Mouse (Mus musculus): ENCODE results near the gene Nfatc2ip.

The Nfatc2ip gene

DNA sequence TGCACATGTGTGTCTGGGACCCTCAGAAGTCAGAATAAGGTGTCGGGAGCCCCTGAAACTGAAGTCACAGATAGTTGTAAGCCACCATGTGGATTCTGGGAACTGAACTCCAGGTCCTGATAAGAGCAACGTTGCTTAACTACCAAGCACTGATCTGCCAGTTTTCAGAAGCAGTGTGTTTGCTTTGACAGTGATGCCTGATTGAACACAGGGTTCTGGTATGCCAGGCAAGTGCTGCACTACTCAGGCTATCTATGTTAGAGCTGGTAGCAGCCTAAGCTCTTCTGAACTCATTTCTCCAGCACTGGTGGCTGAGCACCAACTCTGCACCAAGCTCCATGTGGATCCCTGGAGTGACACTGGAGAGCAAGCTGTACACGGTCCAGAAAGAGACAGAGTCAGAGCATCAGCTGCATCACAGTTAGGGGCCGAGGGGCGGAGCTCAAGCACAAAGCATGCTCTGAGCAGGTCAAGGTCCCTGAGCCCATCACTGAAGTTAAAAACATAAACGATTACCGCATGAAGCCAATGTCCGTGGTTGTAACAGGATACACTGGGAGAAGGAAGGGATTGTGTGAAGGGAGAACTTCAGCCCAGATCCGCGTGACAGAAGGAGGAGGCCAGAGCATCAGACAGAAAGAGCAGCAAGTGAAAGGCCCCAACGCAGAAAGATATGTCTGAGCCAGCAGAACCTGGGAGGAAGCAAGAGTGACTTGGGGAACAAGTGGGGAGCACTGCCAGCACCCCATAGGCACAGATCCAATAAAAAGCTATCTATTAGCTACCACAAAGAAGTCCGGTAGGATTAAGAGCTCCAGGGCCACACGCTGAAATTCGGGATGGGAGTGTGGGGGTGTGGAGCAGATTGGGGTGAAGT, 41.6 kb downstream of the Nfatc2ip start:
- no peak for DNase-seq

DNA sequence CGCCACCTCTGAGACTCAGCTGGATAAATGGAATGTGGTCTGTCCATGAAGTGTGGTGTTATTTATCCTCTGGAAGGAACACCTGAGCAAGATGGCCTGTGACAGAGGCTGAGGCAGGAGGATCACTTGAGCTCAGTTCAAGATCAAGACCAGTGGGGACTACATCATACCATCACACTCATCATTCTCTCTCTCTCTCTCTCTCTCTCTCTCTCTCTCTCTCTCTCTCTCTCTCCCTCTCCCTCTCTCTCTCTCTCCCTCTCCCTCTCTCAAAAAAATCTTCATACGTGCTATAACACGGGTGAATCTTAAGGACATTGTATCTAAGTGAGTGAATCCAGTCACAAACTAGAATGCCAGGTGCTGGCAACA, 42.6 kb downstream of the Nfatc2ip start:
- DNase-seq: no peak

DNA sequence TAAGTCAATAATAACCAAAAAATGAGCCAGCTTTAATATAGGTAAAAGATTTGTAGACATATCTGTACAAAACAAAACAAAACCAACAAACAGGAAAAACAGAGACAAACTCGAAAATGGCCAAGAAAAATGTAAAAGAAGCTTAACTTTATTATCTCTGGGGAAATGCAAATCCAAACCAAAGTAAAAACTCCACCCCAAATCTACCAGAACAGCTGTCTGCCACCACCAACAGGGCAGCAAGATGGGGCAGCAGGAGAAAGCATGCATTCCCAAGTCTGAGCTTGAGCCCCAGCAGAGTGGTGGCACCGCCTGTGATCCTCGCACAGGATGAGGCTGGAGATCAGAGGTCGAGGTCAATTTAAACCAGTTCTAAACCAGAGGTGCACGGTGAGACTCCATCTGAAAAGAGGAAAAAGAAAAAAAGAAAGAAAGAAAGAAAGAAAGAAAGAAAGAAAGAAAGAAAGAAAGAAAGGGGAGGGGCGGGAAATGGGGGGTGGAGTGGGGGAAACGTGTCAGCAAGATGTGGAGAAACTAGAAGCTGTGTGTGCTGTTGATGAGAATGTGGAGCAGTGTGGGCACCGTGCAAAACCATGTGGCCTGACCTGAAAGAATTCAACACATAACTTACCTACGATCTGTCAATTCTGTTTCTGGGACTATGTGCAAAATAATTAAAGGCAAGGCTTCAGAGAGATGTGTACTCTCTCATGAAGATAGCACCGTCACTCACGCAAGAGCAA, 43.1 kb downstream of the Nfatc2ip start:
- DNase-seq: no peak

DNA sequence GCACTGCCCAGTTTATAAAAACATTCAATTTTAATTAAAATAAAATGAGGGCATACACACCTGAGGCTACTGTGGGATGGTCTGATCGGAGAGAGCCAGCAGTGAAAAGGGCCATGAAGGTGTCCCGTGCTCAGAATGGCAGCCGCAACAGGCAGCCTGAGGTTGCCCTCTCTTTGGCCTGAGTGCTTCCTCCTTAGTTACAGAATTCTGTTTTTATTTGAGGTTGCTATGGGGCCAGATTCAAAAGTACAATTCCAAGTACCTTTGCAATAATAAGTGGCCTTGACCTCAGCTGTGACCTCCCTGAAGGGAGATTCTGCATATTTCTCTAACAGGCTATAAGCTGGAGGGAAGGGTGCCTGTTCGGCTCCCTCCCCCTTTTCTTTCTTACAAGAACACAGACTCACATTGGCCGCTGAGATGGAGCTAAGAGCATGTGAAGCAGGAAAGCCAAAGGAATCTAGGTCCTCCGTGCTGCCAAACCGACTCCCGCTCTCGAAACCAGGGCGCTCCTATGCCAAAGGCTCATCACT, 45.1 kb downstream of the Nfatc2ip start:
- DNase-seq: no peak

DNA sequence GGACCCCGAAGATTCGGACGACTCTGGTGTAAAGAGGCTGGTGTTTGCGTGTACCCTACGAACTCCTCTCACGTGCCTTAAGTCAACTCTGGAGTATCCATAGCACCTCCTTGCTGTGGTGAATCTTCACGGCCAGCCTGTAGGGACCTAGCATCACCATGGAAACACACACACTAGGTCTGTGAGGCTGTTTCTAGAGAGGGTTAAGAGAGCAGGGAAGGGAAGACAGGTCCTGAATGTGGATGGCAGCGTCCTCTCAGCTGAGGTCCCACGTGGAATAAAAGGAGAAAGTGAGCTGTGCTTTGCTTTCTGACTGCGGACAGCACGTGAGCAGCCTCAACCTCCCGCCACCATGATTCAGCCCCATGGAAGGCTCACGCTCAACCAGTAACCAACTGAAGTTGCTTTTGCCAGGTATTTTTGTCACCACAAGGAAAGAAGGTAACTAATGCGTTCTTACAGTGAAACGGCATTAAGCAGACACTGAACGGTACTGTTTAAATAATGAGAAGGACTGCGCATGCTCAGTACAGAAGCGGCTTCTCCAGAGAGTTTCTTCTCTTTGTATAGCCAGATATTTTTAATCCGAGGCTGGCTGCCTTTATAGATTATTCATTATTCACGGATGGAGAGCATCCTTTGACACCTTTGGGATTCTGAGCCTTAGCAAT, 45.7 kb downstream of the Nfatc2ip start:
- no peak for DNase-seq

DNA sequence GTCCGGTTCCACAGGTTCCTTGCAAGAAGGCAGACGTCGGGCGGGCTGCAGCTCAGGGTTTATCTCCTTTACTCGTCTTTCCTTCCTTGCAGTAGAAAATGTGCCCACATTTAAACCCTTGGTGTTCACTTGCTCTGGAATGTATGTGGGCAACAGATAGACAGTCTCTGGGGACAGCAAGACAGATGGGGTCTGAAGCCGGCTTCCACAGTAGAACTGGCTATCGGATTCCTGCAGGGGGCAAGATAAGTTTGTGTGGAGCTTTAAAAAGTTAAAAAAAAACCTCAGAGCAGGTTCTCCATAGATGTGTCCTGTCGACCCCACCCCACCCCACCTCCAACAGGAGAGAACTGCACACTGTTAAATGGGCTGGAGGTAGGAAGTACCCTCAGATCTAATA, 48.2 kb downstream of the Nfatc2ip start:
- DNase-seq: no peak

DNA sequence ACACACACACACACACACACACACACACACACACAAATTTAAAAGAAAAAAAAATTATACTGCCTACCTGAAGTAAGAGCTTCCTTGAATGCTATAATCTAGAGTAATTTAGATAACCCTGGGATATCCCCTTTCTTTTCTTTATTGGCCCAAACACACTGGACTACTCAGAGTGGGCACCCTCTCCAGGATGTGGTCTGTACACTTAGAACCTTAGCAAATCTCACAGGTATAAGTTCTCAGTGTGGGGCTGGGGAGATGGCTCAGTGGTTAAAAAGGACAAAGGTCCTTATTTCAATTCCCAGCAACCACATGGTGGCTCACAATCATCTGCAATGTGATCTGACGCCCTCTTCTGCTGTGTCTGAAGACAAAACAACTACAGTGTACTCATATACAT, 49.4 kb downstream of the Nfatc2ip start:
- no peak for DNase-seq

DNA sequence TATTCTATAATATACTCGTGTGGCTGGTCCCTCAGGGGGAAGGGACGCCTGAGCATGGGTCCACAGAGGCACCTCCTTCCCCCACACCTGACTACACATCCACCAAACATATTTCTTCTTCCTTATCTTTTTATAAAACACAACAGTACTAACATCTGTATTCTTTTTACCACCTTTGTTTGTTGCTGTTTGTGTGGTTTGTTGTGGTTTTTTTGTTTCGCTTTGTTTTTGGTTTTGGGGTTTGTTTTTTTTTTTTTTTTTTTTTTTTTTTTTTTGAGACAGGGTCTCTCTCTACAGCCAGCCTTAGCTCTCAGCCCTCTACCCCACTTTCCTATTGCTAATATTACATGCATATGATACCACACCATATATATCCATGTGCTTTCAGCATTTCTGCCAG, 50.6 kb downstream of the Nfatc2ip start:
- DNase-seq: no peak

DNA sequence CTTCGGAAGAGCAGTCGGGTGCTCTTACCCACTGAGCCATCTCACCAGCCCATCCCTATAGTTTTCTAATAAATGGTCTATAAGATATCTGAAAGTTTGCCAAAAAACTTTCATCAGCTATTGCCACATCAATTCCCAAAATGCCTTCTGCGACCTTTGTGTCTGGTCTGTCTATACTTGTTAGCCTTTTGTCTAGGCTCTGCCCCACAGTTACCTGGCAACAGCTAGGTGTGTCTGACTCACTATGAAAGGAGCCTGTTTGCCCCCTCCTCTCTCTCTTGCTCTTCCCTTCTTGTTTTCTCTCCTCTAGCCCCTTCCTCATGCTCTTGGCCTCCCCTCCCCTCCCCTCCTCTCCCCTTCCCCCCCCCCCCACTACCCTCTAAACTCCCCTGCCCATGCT, 51.0 kb downstream of the Nfatc2ip start:
- DNase-seq: no peak

DNA sequence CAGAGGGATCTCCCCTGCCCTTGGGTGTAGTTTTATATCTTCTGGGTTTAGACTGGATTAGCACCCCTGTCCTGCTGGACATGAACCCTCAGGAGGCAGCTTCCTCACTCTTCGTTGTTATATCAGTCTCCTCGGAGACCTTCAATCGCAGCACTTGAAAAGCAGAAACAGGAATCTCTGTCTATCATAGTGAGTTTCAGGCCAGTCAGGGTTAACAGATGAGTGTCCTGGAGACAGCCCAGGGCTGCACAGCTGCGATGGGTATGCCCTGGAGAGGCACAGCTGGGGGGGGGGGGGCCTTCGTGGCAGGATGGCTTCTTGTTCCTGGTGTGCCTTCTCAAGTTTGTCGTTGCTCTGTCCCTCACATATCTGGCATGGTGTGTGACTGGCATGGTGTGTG, 55.6 kb downstream of the Nfatc2ip start:
- no peak for DNase-seq

DNA sequence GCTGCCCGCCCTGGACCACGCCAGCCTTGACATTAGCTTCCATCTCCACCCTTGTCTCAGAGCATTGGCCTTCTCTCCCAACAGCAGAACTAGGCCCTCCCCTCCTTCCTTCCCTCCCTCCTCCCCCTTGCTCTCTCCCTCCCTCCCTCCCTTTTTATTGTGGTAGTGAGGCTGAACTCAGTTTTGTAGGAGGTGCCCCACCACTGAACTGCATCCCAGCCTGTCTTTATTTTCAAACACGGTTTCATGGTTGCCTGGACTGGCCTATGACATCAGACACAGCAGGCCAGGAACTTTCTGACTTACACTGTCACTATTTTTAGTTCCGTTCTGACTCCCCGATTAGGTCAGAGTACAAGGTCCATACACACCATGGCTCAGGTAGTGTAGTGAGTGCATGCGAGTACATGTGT, 56.3 kb downstream of the Nfatc2ip start:
- no peak for DNase-seq

DNA sequence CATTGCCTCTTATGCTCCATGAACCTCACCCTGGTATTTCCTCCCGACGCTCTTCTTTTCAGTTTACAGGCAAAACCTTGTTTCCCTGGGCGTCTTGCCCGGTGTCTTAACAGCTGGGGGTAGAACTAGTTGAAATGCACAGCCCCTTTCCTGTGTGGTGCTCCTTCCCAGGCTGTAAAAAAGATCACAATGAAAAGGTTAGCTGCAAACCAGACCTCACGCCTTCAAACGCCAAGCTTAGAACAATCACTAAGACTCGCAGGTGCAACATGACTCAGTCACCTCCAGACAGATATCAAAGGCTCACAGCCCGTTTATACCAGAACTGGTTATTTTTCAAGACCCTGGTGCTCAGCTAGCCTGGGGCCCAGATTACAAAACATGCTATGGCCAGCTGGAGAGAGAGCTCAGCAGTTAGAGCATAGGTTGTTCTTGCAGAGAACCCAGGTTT, 57.0 kb downstream of the Nfatc2ip start:
- DNase-seq: peak; percentile 46

DNA sequence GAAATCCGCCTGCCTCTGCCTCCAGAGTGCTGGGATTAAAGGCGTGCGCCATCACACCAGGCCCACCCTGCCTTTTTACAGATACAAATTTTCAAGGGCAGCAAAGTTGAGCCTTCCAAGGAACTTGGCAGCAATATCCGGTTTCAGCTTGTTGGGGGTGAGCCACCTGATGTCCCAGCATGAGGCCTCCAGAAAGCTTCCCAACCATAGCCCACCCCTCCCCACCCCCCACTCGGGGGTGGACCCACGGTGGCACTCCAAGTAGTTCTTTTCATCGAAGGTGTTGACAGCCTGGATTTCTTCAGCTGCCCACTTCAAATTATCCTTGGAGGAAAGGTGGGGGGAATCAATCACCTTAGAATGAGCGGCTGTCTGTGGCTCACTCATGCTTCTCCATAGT, 57.6 kb downstream of the Nfatc2ip start:
- DNase-seq: no peak

DNA sequence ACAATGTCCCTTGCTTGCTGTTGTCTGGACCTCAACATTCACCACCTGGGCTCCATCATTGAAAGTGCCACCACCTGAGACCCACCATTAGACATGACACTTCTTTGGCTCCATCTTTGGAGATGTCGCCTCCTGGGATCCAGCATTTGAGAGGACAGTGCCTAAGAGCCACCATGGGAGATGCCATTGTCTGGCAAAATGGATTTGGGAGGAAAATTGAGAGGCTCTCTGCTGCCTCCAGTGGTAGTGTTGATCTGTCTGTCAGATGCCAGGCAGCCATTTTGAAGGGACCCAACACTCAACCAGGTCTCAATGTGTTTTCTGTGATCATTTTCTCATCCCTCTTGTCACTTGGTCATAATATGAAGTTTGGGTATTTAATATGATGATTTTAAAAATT, 61.0 kb downstream of the Nfatc2ip start:
- DNase-seq: no peak

All from kidney, postnatal 10 days (tissue).